Comparison of ENCODE assay signal across 14 mouse cellular contexts in genomic region chr2:163875484-163875883, GRCm38 (mm10). TPM values are rescaled to one million over a fixed set of nuclear protein-coding genes. Genes with fewer than 3 reads are reported as not detected.
A peak's percentile ranks its signal among the peaks of the same experiment; 100 is the strongest.
DNase-seq lines count a peak whose midpoint lies in the region; ATAC-seq and TF ChIP-seq lines count a peak whose summit lies in the region.
"Had no signal": no experiment of that assay in that cellular context is flagged by ENCODE, and none has a peak within 500 bp of the region (broad histone marks: within the 10 kb centered on the region; RNA-seq: fewer than 3 reads in every experiment).

No protein-coding gene starts in this region.

- no peak overlapping the region for H3K4me2 ChIP-seq in forebrain, embryonic 13.5 days
- H3K4me2 ChIP-seq in forebrain, embryonic 11.5 days (ENCODE audit: low read depth, low read length, severe bottlenecking): no peak overlapping the region
- no peak overlapping the region for H3K4me2 ChIP-seq in lung, postnatal 0 days (replicated peaks; ENCODE audit: low read depth, low read length)
- H3K4me2 ChIP-seq in hindbrain, embryonic 13.5 days: no peak overlapping the region
- H3K4me2 ChIP-seq in liver, postnatal 0 days (ENCODE audit: low read depth, low read length): no peak overlapping the region
- H3K4me2 ChIP-seq: heart, embryonic 13.5 days; stomach, embryonic 15.5 days had no signal

- no peak overlapping the region for H3K27ac ChIP-seq in forebrain, embryonic 13.5 days
- no peak overlapping the region for H3K27ac ChIP-seq in forebrain, embryonic 11.5 days (ENCODE audit: low read depth, low read length)
- H3K27ac ChIP-seq in lung, postnatal 0 days (ENCODE audit: low read length): no peak overlapping the region
- peak overlapping the region; percentile 66 for H3K27ac ChIP-seq in hindbrain, embryonic 13.5 days
- no peak overlapping the region for H3K27ac ChIP-seq in liver, postnatal 0 days (ENCODE audit: low read depth)
- H3K27ac ChIP-seq: heart, embryonic 13.5 days; liver, embryonic 14.5 days; stomach, embryonic 15.5 days had no signal

- no peaks in the 10 kb centered on the region for H3K36me3 ChIP-seq in forebrain, embryonic 13.5 days (ENCODE audit: poor library complexity, severe bottlenecking)
- H3K36me3 ChIP-seq in forebrain, embryonic 11.5 days (ENCODE audit: control insufficient read depth, insufficient read depth, low read length): no peaks in the 10 kb centered on the region
- no peaks in the 10 kb centered on the region for H3K36me3 ChIP-seq in lung, postnatal 0 days (ENCODE audit: insufficient read depth, low read length)
- H3K36me3 ChIP-seq in hindbrain, embryonic 13.5 days: no peaks in the 10 kb centered on the region
- H3K36me3 ChIP-seq in liver, postnatal 0 days (replicated peaks; ENCODE audit: insufficient read depth, low read length): no peaks in the 10 kb centered on the region
- H3K36me3 ChIP-seq: heart, embryonic 13.5 days; stomach, embryonic 15.5 days had no signal

- H3K4me1 ChIP-seq in forebrain, embryonic 13.5 days: peaks cover 29% of the 10 kb centered on the region
- 0 out of 2 replicates have a peak, but pooled peaks cover under 1% of the 10 kb centered on the region for H3K4me1 ChIP-seq in forebrain, embryonic 11.5 days (replicated peaks; ENCODE audit: control insufficient read depth, insufficient read depth, low read length)
- no peaks in the 10 kb centered on the region for H3K4me1 ChIP-seq in lung, postnatal 0 days (ENCODE audit: insufficient read depth, low read depth, low read length)
- peaks cover 34% of the 10 kb centered on the region for H3K4me1 ChIP-seq in hindbrain, embryonic 13.5 days (replicated peaks)
- H3K4me1 ChIP-seq in liver, postnatal 0 days (ENCODE audit: insufficient read depth): no peaks in the 10 kb centered on the region
- H3K4me1 ChIP-seq: stomach, embryonic 15.5 days had no signal

- ATAC-seq in forebrain, embryonic 13.5 days: peak; percentile 83
- no peak for ATAC-seq in forebrain, embryonic 11.5 days (replicated peaks; ENCODE audit: low FRiP score)
- no peak for ATAC-seq in lung, postnatal 0 days
- peak; percentile 70 for ATAC-seq in hindbrain, embryonic 13.5 days (ENCODE audit: low FRiP score)
- no peak for ATAC-seq in liver, postnatal 0 days

- no peak for TF ChIP-seq EP300 in lung, postnatal 0 days (IDR thresholded peaks at IDR 0.05)
- TF ChIP-seq EP300 in liver, postnatal 0 days (IDR thresholded peaks at IDR 0.05; ENCODE audit: low read depth): no peak

- peaks cover 19% of the 10 kb centered on the region for H3K27me3 ChIP-seq in forebrain, embryonic 13.5 days
- no peaks in the 10 kb centered on the region for H3K27me3 ChIP-seq in forebrain, embryonic 11.5 days (ENCODE audit: control insufficient read depth, insufficient read depth, low read length)
- no peaks in the 10 kb centered on the region for H3K27me3 ChIP-seq in lung, postnatal 0 days (replicated peaks; ENCODE audit: insufficient read depth, low read length)
- H3K27me3 ChIP-seq in hindbrain, embryonic 13.5 days: 0 out of 2 replicates have a peak, but pooled peaks cover 2% of the 10 kb centered on the region
- no peaks in the 10 kb centered on the region for H3K27me3 ChIP-seq in liver, postnatal 0 days (ENCODE audit: insufficient read depth, low read length)
- H3K27me3 ChIP-seq: stomach, embryonic 15.5 days had no signal

- no peak for DNase-seq in forebrain, embryonic 11.5 days (ENCODE audit: low spot score)
- peak; percentile 51 for DNase-seq in lung, postnatal 10 days
- DNase-seq in lung, postnatal 0 days (ENCODE audit: low spot score): no peak
- DNase-seq in right cerebral cortex, postnatal 10 days (ENCODE audit: low spot score in 2 of 2): peak; percentile 75 to 79
- DNase-seq in liver, postnatal 0 days: no peak
- DNase-seq in cerebellum, adult 11-12 months: no peak
- DNase-seq: kidney, postnatal 14 days had no signal

- no peaks in the 10 kb centered on the region for H3K9me3 ChIP-seq in forebrain, embryonic 13.5 days (replicated peaks)
- H3K9me3 ChIP-seq in forebrain, embryonic 11.5 days (ENCODE audit: control insufficient read depth, low read length): no peaks in the 10 kb centered on the region
- H3K9me3 ChIP-seq in lung, postnatal 0 days (ENCODE audit: low read length): no peaks in the 10 kb centered on the region
- no peaks in the 10 kb centered on the region for H3K9me3 ChIP-seq in hindbrain, embryonic 13.5 days
- H3K9me3 ChIP-seq in liver, postnatal 0 days (ENCODE audit: low read length): no peaks in the 10 kb centered on the region
- H3K9me3 ChIP-seq: heart, embryonic 13.5 days; stomach, embryonic 15.5 days had no signal

- no peak overlapping the region for H3K4me3 ChIP-seq in forebrain, embryonic 13.5 days
- no peak overlapping the region for H3K4me3 ChIP-seq in forebrain, embryonic 11.5 days (ENCODE audit: low read depth, low read length)
- H3K4me3 ChIP-seq in lung, postnatal 0 days (ENCODE audit: low read depth, low read length): no peak overlapping the region
- H3K4me3 ChIP-seq in hindbrain, embryonic 13.5 days: no peak overlapping the region
- no peak overlapping the region for H3K4me3 ChIP-seq in liver, postnatal 0 days (ENCODE audit: low read depth, low read length)
- H3K4me3 ChIP-seq: heart, embryonic 13.5 days; stomach, embryonic 15.5 days had no signal

- no peak for TF ChIP-seq CTCF in lung, postnatal 0 days (IDR thresholded peaks at IDR 0.05)
- no peak for TF ChIP-seq CTCF in liver, postnatal 0 days (IDR thresholded peaks at IDR 0.05; ENCODE audit: low read depth)

- 62% methylated on average over 7 of the region's 7 CpGs for WGBS in forebrain, embryonic 13.5 days
- WGBS in forebrain, embryonic 11.5 days: 82% methylated on average over 7 of the region's 7 CpGs
- WGBS in lung, postnatal 0 days: 79% methylated on average over 5 of the region's 7 CpGs
- 54% methylated on average over 7 of the region's 7 CpGs for WGBS in hindbrain, embryonic 13.5 days
- 80% methylated on average over 7 of the region's 7 CpGs for WGBS in liver, postnatal 0 days (ENCODE audit: insufficient replicate concordance)

- no peak overlapping the region for H3K9ac ChIP-seq in forebrain, embryonic 13.5 days
- no peak overlapping the region for H3K9ac ChIP-seq in forebrain, embryonic 11.5 days (ENCODE audit: low read length)
- no peak overlapping the region for H3K9ac ChIP-seq in lung, postnatal 0 days (replicated peaks; ENCODE audit: low read depth)
- peak overlapping the region; percentile 43 for H3K9ac ChIP-seq in hindbrain, embryonic 13.5 days
- H3K9ac ChIP-seq in liver, postnatal 0 days (replicated peaks): no peak overlapping the region
- H3K9ac ChIP-seq: heart, embryonic 13.5 days; liver, embryonic 14.5 days; stomach, embryonic 15.5 days had no signal

RNA-seq across cellular contexts. Expression of gene Kcnk15, which starts 22.0 kb away (rescaled TPM):
- polyA plus RNA-seq in forebrain, embryonic 13.5 days (2015; fragmentation: Nextera tagmentation; extraction: Ambion mirVana): not detected in 2 replicates
- polyA plus RNA-seq in forebrain, embryonic 11.5 days (2014; fragmentation: Nextera tagmentation; extraction: Ambion mirVana): not detected in 2 replicates
- polyA plus RNA-seq in lung, postnatal 0 days (2015; fragmentation: Nextera tagmentation; extraction: Ambion mirVana): not detected in 2 replicates
- not detected in 2 replicates for polyA plus RNA-seq in hindbrain, embryonic 13.5 days (2015; fragmentation: Nextera tagmentation; extraction: Ambion mirVana)
- not detected in 2 replicates for polyA plus RNA-seq in liver, postnatal 0 days (2015; fragmentation: Nextera tagmentation; extraction: Ambion mirVana)
- polyA plus RNA-seq: embryonic facial prominence, embryonic 11.5 days; heart, embryonic 13.5 days; liver, embryonic 14.5 days; neural tube, embryonic 11.5 days; stomach, embryonic 15.5 days had no signal

RNA-seq across cellular contexts. Expression of gene Rims4, which starts 43.0 kb away (rescaled TPM):
- 2.5 and 3.0 TPM in 2 replicates for polyA plus RNA-seq in forebrain, embryonic 13.5 days (2015; fragmentation: Nextera tagmentation; extraction: Ambion mirVana)
- polyA plus RNA-seq in forebrain, embryonic 11.5 days (2014; fragmentation: Nextera tagmentation; extraction: Ambion mirVana): 0.98 and 1.2 TPM in 2 replicates
- 0.06 and 0.13 TPM in 2 replicates for polyA plus RNA-seq in lung, postnatal 0 days (2015; fragmentation: Nextera tagmentation; extraction: Ambion mirVana)
- 9.7 TPM in 2 replicates for polyA plus RNA-seq in hindbrain, embryonic 13.5 days (2015; fragmentation: Nextera tagmentation; extraction: Ambion mirVana)
- polyA plus RNA-seq in liver, postnatal 0 days (2015; fragmentation: Nextera tagmentation; extraction: Ambion mirVana): 1.1 and 1.4 TPM in 2 replicates

RNA-seq across cellular contexts. Expression of gene Ccn5, which starts 54.8 kb away (rescaled TPM):
- 0.25 and 0.26 TPM in 2 replicates for polyA plus RNA-seq in forebrain, embryonic 13.5 days (2015; fragmentation: Nextera tagmentation; extraction: Ambion mirVana)
- 0.25 and 0.32 TPM in 2 replicates for polyA plus RNA-seq in forebrain, embryonic 11.5 days (2014; fragmentation: Nextera tagmentation; extraction: Ambion mirVana)
- 2.4 and 2.7 TPM in 2 replicates for polyA plus RNA-seq in lung, postnatal 0 days (2015; fragmentation: Nextera tagmentation; extraction: Ambion mirVana)
- 0.13 and 0.22 TPM in 2 replicates for polyA plus RNA-seq in hindbrain, embryonic 13.5 days (2015; fragmentation: Nextera tagmentation; extraction: Ambion mirVana)
- polyA plus RNA-seq in liver, postnatal 0 days (2015; fragmentation: Nextera tagmentation; extraction: Ambion mirVana): 0.06 TPM in 1 of 2 replicates, not detected in the other
- polyA plus RNA-seq: embryonic facial prominence, embryonic 11.5 days; stomach, embryonic 15.5 days had no signal

Comparison
In these comparisons a context has a peak if more than half of its experiments do, and no peak if none do; other contexts are left out.
1. ATAC-seq: peak in forebrain, embryonic 13.5 days (single experiment) and hindbrain, embryonic 13.5 days (single experiment); none in forebrain, embryonic 11.5 days (single experiment), lung, postnatal 0 days (single experiment) and liver, postnatal 0 days (single experiment).
2. DNase-seq: peak in lung, postnatal 10 days (single experiment) and right cerebral cortex, postnatal 10 days (2 of 2); none in forebrain, embryonic 11.5 days (single experiment), lung, postnatal 0 days (single experiment), liver, postnatal 0 days (single experiment) and cerebellum, adult 11-12 months (single experiment).